Mouse (Mus musculus): ENCODE measurements around the gene Pdlim7.

Pdlim7 gene

GRCm38 (mm10) chr13:55516955-55517354 is 3.5 kb upstream of the Pdlim7 start:
- peak; percentile 81 to 89 for DNase-seq

GRCm38 (mm10) chr13:55513828-55514227 is 352 bp upstream of the Pdlim7 start:
- DNase-seq = no peak

DNA sequence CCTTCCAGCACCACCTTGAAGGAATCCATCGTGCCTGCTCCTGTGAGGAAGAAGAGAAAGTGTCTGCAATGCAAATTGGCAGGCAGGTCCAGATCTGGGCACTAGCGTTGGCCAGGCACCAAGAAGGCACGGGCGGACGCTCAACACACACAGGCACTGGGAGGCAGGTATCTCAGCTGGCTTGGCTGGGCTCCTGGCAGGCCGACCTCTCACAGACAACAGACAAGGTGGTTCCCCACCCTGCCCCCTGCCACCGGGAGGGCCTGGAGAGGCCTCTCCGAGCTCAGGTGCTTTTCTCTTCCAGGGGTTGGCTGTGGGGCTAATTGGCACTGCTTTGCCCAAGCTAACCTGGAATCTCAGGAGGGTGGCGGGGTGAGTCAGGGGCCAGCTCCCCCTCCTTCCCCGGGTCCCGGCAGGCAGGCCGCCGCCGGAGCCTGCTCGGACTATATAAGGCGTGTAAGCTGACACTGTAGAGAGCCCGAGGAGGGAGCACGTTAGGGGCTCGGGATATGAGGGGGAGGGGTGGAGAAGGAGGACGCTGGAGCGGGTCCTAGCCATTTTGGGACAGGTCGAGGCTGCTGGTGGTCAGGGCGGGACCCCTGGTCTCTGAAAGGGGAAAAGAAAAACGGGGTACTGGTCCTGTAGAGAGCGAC is 971 bp downstream of the Pdlim7 start:
- DNase-seq = peak; percentile 68 to 73

DNA sequence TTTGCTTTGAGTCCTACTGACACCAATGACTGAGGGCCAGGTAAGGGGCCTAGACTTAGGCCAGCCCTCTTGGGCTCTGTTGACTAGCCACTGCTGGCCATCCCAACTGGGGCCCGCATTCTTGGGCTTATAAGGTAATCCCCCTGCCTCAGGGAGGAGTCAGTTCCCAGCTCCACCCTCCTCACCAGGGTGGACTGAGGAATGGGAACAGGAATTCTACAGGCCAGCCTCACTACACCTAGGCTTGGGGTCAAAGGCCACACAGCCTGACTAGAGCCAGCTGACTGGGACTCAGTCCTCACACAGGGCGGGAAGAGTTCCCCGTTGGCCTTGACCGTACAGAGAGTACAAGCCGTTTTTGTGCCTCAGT is 2.0 kb downstream of the Pdlim7 start:
- DNase-seq = no peak

GRCm38 (mm10) chr13:55510668-55511491 is 2.6 kb downstream of the Pdlim7 start:
- DNase-seq = peak; percentile 93 to 94

- DNase-seq = no peak
Measured at GRCm38 (mm10) chr13:55510332-55510667, 3.2 kb downstream of the Pdlim7 start.

DNA sequence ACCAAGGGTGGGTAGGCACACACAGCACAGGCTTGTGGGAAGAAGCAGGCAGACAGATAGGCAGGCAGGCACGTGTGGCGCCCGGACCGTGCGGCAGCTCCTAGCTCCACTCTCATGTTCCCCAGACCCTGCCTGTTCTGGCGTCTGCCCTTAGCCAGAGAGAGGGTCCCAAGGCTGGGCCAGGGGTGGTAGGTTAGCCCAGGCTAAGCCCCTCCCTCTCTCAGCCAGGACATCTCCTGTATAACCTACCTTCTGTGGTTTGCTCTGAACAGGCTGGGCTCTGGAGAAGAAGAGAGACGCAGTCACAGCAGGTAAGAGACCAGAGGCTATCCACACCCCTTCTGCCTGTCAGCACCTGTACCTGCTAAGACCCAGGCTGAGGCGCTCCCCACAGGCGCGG is 4.9 kb downstream of the Pdlim7 start:
- no peak for DNase-seq

- DNase-seq = no peak
Measured at GRCm38 (mm10) chr13:55507877-55508276, 5.6 kb downstream of the Pdlim7 start.

- no peak for DNase-seq
Measured at GRCm38 (mm10) chr13:55506697-55507096, 6.8 kb downstream of the Pdlim7 start.

DNA sequence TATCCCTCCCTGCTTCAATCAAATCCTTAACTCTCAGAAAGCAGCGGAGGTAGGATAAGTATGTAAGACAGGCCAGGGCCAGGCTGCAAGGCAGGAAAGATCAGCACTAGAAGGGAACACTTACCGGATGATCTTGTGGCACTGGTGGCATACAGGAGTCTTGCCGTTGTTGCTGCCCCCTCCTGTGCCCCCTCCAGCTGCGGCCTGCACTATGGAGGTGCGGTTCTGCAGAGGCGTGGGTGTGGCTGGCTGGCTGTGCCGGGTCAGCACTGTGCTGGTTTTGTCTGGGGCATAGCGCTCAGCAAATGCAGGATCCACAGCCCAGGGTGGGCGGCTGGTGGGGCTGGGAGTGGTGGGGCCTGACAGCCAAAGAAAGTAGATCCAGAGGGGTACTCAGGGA is 7.7 kb downstream of the Pdlim7 start:
- peak in 1 of 2 experiments; percentile 19 for DNase-seq

- peak in 1 of 2 experiments; percentile 3 for DNase-seq
Measured at GRCm38 (mm10) chr13:55504390-55504789, 9.1 kb downstream of the Pdlim7 start.

- no peak for DNase-seq
Measured at GRCm38 (mm10) chr13:55502405-55502804, 11.1 kb downstream of the Pdlim7 start.

- DNase-seq = peak; percentile 32 to 67
Measured at GRCm38 (mm10) chr13:55500575-55500974, 12.9 kb downstream of the Pdlim7 start.

DNA sequence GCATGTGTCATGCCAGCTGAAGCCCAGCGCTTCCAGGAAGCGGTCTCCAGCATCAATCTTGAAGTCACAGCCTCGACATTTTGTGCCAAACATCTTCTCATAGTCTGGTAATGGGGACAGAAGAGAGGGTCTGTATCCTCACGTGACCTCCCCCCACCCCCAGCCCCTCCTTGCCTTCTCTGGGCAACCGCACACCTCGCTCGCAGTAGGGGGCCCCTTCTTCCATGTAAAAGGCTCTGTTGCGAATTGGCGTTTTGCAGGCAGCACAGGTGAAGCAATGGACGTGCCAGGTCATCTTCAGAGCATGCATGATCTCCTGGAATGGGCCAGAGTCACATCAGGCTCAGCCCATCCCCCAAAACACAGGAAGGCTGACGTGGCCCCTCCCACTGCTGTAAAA is 14.6 kb downstream of the Pdlim7 start:
- no peak for DNase-seq

GRCm38 (mm10) chr13:55496661-55497060 is 16.8 kb downstream of the Pdlim7 start:
- DNase-seq = no peak

GRCm38 (mm10) chr13:55495702-55496101 is 17.8 kb downstream of the Pdlim7 start:
- DNase-seq = no peak

- peak; percentile 39 to 62 for DNase-seq
Measured at GRCm38 (mm10) chr13:55494883-55495621, 18.4 kb downstream of the Pdlim7 start.

DNA sequence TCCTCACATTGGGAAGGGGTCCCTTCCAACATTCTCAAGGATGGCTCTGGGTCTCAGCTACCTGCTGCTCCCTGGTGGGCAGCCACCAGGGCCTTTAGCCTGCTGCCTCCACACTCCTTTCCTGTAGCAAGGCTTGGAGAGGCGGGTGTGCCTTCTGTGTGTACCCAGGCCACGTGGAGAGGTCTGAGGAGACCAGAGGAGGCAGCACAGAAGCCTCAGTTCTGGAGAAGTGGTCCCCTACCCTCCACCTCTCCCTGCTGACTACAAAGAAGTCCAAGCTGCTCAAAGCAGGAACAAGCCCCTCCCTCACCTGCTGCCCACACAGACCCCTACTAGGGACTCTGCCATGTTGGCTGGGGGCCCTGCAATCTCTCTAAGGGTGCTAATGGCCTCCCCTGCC is 19.2 kb downstream of the Pdlim7 start:
- no peak for DNase-seq

DNA sequence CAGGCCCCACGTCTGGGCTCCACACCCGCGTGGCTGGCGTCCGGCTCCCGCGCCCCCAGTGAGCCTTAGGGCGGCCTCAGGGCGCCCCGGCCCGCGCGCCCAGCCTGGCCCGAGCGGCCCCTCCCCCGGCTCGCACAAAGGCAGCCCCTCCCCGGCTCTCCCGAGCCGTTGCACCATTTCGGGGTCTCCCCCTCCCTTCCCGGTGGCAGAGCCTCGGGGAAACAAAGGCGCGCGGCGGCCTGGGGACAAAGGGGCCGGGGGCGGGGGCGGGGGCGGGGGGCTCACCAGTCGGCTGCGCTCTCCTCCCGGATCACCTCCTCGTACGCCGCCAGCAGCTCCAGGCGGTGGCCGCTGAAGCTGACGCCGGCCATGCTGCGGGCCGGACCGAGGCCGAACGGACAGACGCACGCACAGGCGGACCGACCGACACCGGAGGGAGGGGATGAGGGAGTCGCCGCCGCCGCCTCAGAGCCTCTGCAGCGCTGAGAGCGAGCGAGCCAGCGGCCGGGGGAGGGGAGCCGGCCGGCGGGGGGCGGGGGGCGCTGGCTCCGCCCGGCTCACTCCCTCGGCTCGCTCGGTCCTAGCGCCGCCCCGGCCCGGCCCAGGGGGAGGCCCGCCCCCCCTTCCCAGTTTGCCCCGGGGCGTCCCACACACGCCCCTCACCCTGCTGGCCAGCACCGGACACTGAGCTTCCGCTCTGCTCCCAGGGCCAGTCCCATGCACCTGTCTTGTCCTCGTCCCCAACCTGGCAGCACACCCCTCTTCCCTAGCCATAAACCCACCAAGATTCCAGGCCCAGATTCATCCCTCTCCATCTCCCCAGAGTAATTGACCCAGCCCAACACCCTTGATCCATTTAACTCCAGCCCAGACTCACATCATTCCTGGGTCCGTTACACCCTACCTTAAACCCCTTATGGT is 25.6 kb downstream of the Pdlim7 start, which contains the start of gene Dbn1:
Gene Dbn1, minus strand, starts transcription at position 534 of the 921 bp plus-strand sequence.
- peak; percentile 66 to 77 for DNase-seq

- DNase-seq = peak; percentile 57 to 63
Measured at GRCm38 (mm10) chr13:55486916-55487577, 26.4 kb downstream of the Pdlim7 start.

DNA sequence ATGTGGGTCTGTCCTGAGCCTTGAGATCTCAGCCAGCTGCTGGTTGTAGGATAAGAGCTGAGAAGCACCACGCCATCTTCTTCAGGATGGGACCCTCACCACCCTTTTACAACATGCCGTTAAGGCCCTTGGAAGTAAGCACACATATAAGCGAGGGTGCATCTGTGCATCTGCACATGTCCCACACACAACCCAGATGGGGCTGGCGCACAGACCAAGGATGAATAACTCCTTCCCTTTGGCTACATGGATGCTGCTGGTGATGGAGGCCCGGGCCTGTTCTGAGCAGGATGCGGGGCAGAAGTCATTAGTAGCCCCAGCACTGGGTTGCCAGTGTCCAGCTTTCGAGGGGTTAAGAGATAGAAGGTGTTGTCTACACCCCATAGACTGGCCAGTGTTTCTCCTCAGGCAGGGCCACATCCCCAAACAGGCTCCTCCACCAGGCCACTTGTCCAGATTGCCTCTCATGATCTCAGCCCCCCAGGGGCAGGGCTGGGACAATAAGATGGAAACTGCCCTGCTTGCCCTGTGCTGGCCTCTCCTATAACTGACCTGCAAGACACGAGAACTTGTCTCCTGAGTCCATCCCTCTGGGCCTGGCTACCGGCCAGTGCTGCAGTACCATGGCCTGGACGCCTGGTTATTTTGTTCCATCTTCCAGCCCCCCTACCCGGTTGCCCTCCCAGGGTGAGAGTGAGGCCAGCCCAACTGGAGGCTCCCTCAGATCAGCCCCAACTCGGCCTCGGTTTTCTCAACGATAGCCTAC is 27.3 kb downstream of the Pdlim7 start:
- peak; percentile 49 to 60 for DNase-seq

Measured in lung, postnatal 4 days (tissue).